Mouse (Mus musculus): ENCODE measurements around the gene Slco1a5. TPM values are rescaled to one million over a fixed set of nuclear protein-coding genes. Genes with fewer than 3 reads are reported as not detected.
A peak's percentile ranks its signal among the peaks of the same experiment; 100 is the strongest.
"Not testable (repeated sequence)": the region's sequence is repeated elsewhere in the genome, so short reads cannot be mapped to it uniquely, and the experiment has no call there.

Gene Slco1a5
- total RNA-seq (2021) = not detected
- long read RNA-seq, experiment 1 = 0 reads
- long read RNA-seq, experiment 2 = 0 reads

DNA sequence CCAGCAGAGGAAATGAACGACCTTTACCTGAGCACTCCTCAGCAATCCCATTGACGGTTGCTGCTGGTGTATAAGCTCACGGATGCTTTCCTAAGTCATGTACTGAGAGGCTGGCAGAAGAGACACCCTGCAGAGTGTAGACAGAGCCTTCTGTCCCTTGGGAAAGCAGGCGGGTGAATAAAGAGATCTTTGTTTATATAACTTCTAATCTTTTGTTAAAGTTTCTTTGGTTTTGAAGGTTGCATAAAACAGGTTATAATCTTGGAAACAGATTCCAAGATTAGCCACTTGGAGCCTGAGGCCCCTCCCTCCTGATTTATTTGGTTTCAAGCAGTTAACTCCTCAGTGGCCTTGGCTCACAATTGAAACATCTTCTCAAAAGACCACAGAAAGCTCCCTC lies at the start of gene Slco1a5:
Slco1a5 (minus strand) TSS at position 101 of the 400 bp plus-strand sequence.
- DNase-seq = no peak
- intact Hi-C loops (cut with DNase I) = no loop called here

DNA sequence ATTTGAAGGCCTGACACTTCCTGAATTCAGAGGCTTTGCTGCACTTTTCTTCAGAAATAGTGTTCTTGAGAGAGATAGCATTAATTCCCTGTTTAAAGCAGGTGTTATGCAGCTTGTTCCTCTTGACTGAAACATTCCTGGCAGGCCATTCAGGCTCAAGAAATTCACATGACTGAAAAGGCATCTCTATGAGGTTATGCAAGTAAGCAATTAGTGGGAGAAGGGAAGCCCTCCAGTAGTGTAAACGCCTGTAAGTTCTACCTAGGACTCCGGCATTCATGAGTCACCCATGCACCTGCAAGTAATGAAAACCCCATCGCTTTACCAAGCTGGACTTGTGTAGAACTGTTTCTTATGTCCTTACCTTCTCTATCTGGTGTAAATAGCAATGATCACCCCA lies 46.8 kb upstream of the Slco1a5 start:
- DNase-seq = no peak
- intact Hi-C loops (cut with DNase I) = no loop called here

- intact Hi-C loops (cut with DNase I) = no loop called here
- DNase-seq = no peak
Measured at GRCm38 (mm10) chr6:142367565-142367964, 44.8 kb upstream of the Slco1a5 start.

DNA sequence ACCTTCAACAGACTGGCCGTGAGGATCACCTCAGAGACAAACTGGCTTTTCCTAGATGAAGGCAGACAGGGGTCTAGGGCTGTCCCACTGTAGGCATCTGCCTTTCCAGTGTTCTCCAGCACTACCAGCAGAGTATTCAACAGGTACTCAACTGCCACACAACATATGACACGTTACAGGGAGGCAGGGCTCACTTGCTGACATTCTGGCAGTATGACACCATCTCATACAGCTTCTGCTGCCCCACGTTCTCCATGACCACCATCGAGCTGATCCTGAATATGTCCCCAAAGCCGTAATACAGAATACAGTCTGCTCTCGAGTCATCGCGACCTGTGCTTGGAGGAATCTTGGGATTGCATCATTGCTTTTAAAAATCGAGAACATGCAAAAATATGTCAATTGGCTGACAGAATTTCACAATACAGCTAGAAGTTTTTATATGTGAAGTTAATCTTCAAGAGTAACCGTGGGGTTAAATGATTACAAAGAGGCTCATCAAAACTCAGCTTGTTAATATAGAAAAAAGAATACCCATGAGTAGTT lies 43.8 kb upstream of the Slco1a5 start:
- intact Hi-C loops (cut with DNase I) = no loop called here

GRCm38 (mm10) chr6:142365742-142366472 lies 43.1 kb upstream of the Slco1a5 start:
- no peak for DNase-seq
- intact Hi-C loops (cut with DNase I) = no loop called here

More for the DNA sequence above, 43.8 kb upstream of the Slco1a5 start:
- DNase-seq = no peak

- intact Hi-C loops (cut with DNase I) = no loop called here
- DNase-seq = no peak
Measured at GRCm38 (mm10) chr6:142363019-142363576, 40.3 kb upstream of the Slco1a5 start.

DNA sequence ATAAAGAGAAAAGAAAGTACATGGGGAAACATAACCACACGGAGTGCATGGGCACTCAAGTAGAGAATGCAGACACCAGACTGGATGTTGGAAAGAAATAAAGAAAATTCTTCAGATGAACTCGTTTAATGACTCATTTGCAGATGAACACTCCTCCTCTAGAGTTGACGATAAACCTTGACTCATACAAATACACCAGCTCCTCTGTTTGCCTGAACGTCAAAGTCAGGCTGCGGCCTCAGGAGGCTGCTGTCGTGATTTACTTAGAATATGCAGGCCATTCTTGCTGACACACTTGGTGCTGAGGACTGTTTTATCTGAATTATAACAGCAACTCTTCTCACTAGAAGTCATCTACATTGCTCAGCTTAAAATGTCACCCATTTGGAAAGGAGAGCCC lies 39.3 kb upstream of the Slco1a5 start:
- DNase-seq = no peak
- intact Hi-C loops (cut with DNase I) = no loop called here

DNA sequence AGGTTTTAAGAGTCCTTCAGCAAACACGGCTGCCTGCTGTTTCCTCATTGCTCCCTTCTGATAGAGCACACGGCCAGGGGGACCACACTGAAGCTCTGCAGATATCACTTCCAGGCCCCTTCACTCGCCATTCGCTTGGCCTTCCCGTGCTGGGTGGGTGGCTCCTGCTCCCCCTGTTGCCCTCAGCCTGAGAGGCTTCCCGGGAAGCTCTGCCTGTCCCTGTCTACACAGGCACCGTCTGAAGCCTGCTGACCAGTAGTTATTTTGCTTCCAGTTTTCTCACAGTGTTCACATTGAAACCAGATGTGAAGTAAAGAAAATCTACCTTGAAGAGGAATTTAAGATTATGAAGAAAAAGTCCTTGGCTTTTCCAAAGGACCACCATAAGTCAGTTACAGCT lies 34.3 kb upstream of the Slco1a5 start:
- DNase-seq = no peak
- intact Hi-C loops (cut with DNase I) = loop anchor here (5.0 kb wide), 1 partner anchor 160 kb away; no protein-coding TSS in a partner anchor

DNA sequence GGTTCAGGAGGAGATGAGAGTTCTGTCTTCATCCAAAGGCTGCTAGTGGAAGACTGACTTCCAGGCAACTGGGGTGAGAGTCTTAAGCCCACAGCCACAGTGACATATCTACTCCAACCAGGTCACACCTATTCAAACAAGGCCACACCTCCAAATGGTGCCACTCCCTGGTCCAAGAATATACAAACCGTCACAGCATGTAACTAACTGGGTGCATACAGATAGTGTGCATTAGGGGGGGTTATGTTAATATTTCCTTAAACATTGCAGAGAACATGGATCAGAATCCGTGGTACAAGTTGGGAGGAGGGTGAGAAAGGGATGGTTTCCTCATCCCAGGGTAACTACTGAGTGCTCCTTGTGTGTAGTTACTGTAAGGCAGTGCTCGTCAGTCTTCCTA lies 29.3 kb upstream of the Slco1a5 start:
- DNase-seq; intact Hi-C loops (cut with DNase I): not testable (repeated sequence)

DNA sequence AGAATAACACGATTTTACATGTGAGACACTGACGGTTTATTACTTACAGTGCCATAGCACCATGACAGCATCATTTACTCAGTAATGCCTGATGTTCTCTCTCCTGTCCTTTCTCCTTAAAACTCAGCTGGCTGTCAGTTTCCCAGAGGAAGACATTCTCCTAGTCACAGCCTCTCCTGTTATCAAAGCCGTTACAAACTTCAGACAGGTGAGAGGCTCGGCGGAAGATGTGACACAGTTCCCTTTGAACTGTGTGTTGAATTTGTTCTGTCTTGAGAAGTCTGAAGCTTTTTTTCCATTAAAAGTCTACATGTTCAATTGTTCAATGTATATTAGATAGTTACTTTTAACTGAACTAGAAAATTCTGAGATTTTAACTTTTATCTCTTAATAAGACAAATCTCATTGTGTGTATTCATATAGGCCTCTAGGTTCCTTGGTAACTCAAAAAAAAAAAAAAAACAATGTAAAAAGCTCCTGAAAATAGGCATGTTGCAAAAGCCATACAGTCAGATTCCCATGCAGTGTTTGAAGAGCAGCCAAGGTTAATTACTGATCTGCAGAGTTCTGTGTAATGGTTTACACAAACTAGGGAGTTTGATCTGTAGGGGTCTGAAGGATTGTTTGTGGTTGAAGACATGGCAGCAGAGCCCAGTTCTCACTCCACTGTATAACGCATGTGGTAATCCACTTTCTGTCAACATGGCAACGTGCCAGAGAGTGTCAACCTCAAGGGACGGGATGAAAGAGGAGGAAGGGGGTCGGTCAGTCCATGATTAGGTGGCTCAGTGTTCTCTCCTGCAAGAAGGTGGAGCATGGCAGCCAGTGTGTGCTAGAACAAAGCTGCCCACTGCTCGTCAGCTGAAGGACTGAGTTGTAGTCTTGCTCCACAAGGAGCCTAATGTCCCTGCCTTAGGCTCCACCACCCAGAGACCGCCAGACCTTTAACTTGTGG lies 24.9 kb upstream of the Slco1a5 start:
- intact Hi-C loops (cut with DNase I) = loop anchor here (5.0 to 10.0 kb wide), 2 partner anchors 40 to 863 kb away; partner anchors contain the start of genes Golt1b and Recql
- no peak for DNase-seq

DNA sequence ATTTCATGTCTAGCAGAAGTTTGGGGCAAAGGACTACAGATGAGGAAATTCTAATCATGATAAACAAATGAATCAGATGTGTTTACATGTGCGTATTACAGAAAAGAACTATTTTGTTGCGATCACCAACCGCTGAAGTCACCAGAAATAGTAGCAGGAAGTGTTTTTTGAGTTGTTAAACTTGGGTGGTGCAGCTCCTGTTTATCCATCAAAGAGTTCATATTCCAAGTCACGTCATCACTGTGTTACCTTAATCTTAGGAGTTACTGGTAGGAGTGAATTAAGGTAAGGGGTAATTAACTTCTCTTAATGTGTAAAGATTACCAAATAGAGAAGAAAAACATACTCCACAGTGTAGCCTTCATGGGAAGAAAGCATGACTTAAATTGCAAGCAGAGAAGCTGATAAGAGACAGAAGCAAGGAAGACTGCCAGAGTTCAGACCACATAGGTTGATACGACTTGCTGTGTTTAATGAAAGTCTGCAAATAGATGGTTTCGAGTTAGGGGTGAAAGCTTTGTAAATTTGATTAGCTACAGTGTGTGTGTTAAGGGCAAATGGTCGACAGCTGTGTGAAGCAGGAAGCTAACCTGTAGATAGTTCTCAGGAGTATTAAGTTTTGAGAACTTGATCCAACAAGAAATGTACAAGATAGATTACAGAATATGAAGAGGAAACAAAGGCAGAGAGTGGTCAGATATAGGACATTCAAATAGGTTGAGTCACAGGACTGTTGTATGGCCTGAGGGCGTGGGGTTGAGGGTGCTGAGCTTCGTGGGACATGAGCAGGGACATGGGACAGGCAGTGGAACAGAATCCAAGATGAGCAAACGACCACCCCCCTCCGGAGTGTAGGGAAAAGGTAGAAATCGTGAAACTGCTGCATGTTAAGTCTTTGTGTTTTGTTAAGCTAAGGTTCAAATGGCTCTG lies 23.7 kb upstream of the Slco1a5 start:
- intact Hi-C loops (cut with DNase I) = loop anchor here (5.0 to 10.0 kb wide), 2 partner anchors 41 to 862 kb away; partner anchors contain the start of genes Golt1b and Recql
- DNase-seq = no peak

DNA sequence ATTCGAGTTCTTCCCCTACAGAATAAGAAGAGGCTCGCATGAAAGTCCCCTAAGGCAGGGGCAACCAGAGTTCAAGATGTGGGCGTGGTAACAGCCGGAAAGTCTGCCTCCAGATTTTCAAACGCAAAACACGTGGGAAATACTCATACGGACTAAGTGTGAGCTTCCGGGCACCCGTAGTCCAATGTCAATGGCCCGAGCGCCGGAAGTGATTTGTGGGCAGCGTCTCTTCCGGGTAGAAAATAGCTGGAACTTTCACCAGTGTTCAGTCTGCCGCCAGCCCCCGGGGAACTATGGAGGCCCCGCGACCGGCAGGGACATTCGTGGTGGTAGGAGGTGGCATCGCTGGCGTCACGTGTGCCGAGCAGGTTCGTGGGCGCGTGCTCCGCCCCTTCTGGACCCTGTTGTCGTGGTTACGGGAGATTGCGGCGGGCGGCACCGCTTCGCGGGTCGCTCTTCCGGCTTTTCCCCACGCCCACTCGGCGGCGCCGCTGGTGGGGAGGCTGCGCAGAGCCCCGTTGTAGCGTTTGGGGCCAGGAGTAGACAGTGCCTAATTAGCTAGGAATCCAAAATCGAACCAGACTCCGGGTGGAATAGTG lies 22.8 kb upstream of the Slco1a5 start, which contains the start of gene Pyroxd1:
Pyroxd1 (plus strand) TSS at position 215 of the 599 bp plus-strand sequence.
- intact Hi-C loops (cut with DNase I) = loop anchor here (5.0 to 10.0 kb wide), 2 partner anchors 42 to 861 kb away; partner anchors contain the start of genes Golt1b and Recql
- DNase-seq = peak; percentile 77 to 78

- DNase-seq = peak; percentile 19 to 48
- intact Hi-C loops (cut with DNase I) = loop anchor here (10.0 kb wide), 1 partner anchor 859 kb away; no protein-coding TSS in a partner anchor
Measured at GRCm38 (mm10) chr6:142343561-142343960, 20.8 kb upstream of the Slco1a5 start.

- no peak for DNase-seq
- intact Hi-C loops (cut with DNase I) = no loop called here
Measured at GRCm38 (mm10) chr6:142339576-142339975, 16.8 kb upstream of the Slco1a5 start.

GRCm38 (mm10) chr6:142338961-142339360 lies 16.2 kb upstream of the Slco1a5 start:
- no peak for DNase-seq
- intact Hi-C loops (cut with DNase I) = no loop called here

DNA sequence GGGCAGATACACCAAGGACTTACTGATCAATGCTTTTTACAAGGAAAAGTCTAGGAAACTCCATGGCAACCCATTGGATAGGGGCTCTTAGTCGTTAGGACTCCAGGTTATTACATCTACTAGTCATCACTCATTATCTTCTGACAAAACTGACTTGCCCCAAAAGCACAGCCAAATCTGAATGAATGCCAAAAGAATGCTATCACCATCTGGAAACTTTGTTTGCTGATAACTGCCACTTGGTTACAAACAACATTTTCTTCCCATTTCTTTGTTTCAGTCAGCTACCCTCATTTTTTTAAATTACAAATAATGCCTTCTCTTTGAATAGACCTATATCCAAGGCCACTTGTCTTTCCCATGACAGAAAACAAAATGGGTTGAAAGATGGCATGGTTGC lies 6.4 kb upstream of the Slco1a5 start:
- intact Hi-C loops (cut with DNase I) = no loop called here
- DNase-seq = no peak

- no peak for DNase-seq
- intact Hi-C loops (cut with DNase I) = no loop called here
Measured at GRCm38 (mm10) chr6:142326598-142326997, 3.8 kb upstream of the Slco1a5 start.

DNA sequence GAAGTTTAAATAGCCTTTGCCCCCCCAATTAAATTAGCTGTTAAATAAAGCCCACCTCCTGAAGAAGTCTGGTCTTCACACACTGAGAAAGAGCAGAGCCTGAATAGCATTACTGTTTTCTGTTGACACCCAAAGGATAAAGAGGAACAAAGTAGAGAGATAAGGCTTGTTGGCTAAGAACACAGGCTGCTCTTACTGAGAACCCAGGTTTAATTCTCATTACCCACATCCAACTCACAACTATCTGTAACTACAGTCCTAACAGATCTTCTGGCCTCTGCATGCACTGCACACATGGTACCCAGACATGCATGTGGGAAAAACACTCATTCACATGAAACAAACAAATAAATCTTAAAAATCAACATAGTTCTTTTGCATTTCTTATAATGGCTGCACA lies 5.7 kb downstream of the Slco1a5 start:
- DNase-seq = no peak
- intact Hi-C loops (cut with DNase I) = no loop called here

DNA sequence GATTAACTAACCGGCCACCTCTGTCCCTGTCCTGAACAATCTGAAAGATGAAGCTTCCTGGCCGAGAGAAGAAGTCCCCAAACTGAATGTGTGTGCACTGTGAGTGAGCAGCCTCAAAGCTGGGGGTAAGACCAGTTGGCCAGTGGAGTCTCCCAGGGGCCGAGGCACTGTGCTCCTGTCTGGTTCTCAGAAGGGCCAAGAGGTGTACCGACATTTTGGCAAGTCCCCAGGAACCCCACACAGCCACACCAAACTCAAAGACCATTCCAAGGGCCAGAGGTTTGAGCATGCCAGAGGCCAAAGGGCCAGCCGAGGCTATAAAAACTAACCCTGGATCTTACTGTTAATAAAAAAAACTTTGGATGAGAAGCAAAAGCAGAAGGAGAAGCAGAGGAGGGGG lies 8.5 kb downstream of the Slco1a5 start:
- no peak for DNase-seq
- intact Hi-C loops (cut with DNase I) = no loop called here
